Mouse (Mus musculus): Measurements from ENCODE around the gene Lexm. TPM values are rescaled to one million over a fixed set of nuclear protein-coding genes. Genes with fewer than 3 reads are reported as not detected.

Lexm gene
- polyA plus RNA-seq, 1 experiment: not detected

GRCm38 (mm10) chr4:106545817-106546373 is 71.1 kb downstream of the Lexm start:
- Histone ChIP-seq H3K9me3 (ENCODE audit: control insufficient read depth, low read length) (no peaks in the 10 kb centered on the region), H3K36me3 (ENCODE audit: control insufficient read depth) (no peaks in the 10 kb centered on the region), H3K27me3 (ENCODE audit: control insufficient read depth) (no peaks in the 10 kb centered on the region), H3K4me3 (replicated peaks) (no peak overlapping the region), H3K4me1 (ENCODE audit: control insufficient read depth) (no peaks in the 10 kb centered on the region)
- TF ChIP-seq GATA1 (IDR thresholded peaks at IDR 0.05; ENCODE audit: low read length) (no peak), TAL1 (IDR thresholded peaks at IDR 0.05; ENCODE audit: low read length) (no peak)

DNA sequence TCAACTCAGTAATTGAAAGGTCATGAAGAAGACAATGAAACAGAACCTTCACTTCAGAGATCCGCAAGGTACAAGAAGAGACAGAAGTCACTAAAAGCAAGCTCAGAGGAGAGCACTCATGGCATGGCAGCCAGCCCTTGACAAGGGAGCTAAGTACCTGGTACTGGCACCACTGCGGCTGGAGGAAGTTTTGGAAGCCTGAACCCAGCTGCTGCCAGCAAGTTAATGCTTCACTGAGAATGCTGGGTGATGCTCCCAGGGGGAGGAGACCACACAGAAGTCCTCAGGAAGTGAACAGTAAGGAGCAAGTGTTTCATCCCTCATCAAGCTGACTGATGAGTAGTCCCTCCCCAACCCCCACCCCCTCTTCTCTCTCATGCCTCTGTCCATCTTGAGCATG is 74.8 kb downstream of the Lexm start:
- Histone ChIP-seq H3K4me3 (replicated peaks) (no peak overlapping the region), H3K4me1 (ENCODE audit: control insufficient read depth) (no peaks in the 10 kb centered on the region), H3K36me3 (ENCODE audit: control insufficient read depth) (no peaks in the 10 kb centered on the region), H3K9me3 (ENCODE audit: control insufficient read depth, low read length) (no peaks in the 10 kb centered on the region), H3K27me3 (ENCODE audit: control insufficient read depth) (no peaks in the 10 kb centered on the region; the same call in 1 of the 2 replicates)
- TF ChIP-seq TAL1 (IDR thresholded peaks at IDR 0.05; ENCODE audit: low read length): no peak
- no peak for TF ChIP-seq GATA1 (IDR thresholded peaks at IDR 0.05; ENCODE audit: low read length)

- TF ChIP-seq GATA1 (IDR thresholded peaks at IDR 0.05; ENCODE audit: low read length): no peak
- TF ChIP-seq TAL1 (IDR thresholded peaks at IDR 0.05; ENCODE audit: low read length): no peak
- no peaks in the 10 kb centered on the region for H3K9me3 ChIP-seq (ENCODE audit: control insufficient read depth, low read length)
- H3K27me3 ChIP-seq (ENCODE audit: control insufficient read depth): no peaks in the 10 kb centered on the region; the same call in 1 of the 2 replicates
- no peaks in the 10 kb centered on the region for H3K4me1 ChIP-seq (ENCODE audit: control insufficient read depth)
- no peaks in the 10 kb centered on the region for H3K36me3 ChIP-seq (ENCODE audit: control insufficient read depth)
- H3K4me3 ChIP-seq (replicated peaks): no peak overlapping the region
Measured at GRCm38 (mm10) chr4:106541491-106541890, 75.5 kb downstream of the Lexm start.

Other genes with a start within 250 kb of the Lexm start
- 0.11 and 0.15 TPM in 2 replicates for gene Pcsk9, start 152.9 kb downstream of the Lexm start, polyA plus RNA-seq (2012)
- not detected in 2 replicates for gene Bsnd, start 125.0 kb downstream of the Lexm start, polyA plus RNA-seq (2012)
- gene Dhcr24, start 56.2 kb downstream of the Lexm start, polyA plus RNA-seq (2012): 0.74 and 0.81 TPM in 2 replicates
- gene Ttc22, start 5.2 kb upstream of the Lexm start, polyA plus RNA-seq (2012): not detected in 2 replicates
- gene Pars2, start 33.8 kb upstream of the Lexm start, polyA plus RNA-seq (2012): 0.02 and 0.13 TPM in 2 replicates
- gene Ttc4, start 61.7 kb upstream of the Lexm start, polyA plus RNA-seq (2012): 0.61 and 1.0 TPM in 2 replicates
- 0.02 TPM in 1 of 2 replicates, not detected in the other for gene Mroh7, start 113.7 kb upstream of the Lexm start, polyA plus RNA-seq (2012)
- gene Fam151a, start 116.6 kb upstream of the Lexm start, polyA plus RNA-seq (2012): not detected in 2 replicates
- 1.3 and 1.8 TPM in 2 replicates for gene Acot11, start 187.8 kb upstream of the Lexm start, polyA plus RNA-seq (2012)

All from erythroblast, embryonic 14.5 days (primary cell).